Mouse (Mus musculus) midbrain, embryonic 13.5 days (tissue): ENCODE results near the gene Gm45140. TPM values are rescaled to one million over a fixed set of nuclear protein-coding genes. Genes with fewer than 3 reads are reported as not detected.
A peak's percentile ranks its signal among the peaks of the same experiment; 100 is the strongest.

Experiments used
- ATAC-seq: fragments of 200-750 bp; cut with Nextera tagmentation; 2 replicates; pipeline ENCODE4 v1.8.0; 2017; ENCODE audit warnings: mild to moderate bottlenecking, moderate TSS enrichment, moderate library complexity
- H3K27ac ChIP-seq: fragments of 300-500 bp; sonication (generic); 2 replicates; pipeline ENCODE4 v1.5.1; 2015; ENCODE audit warnings: inconsistent platforms, mild to moderate bottlenecking, moderate library complexity
- H3K27me3 ChIP-seq: fragments of 300-500 bp; sonication (generic); 2 replicates; pipeline ENCODE4 v1.6.1; 2015; ENCODE audit warnings: mild to moderate bottlenecking, inconsistent platforms
- H3K36me3 ChIP-seq: fragments of 300-500 bp; sonication (generic); 2 replicates; pipeline ENCODE4 v1.6.1; 2015; ENCODE audit warnings: mild to moderate bottlenecking, inconsistent platforms
- H3K4me1 ChIP-seq: fragments of 300-500 bp; sonication (generic); replicated peaks from 2 replicates; pipeline ENCODE4 v1.6.1; 2015; ENCODE audit warnings: inconsistent platforms
- H3K4me2 ChIP-seq: fragments of 300-500 bp; sonication (generic); replicated peaks from 2 replicates; pipeline ENCODE4 v1.6.1; 2015; ENCODE audit warnings: moderate library complexity, mild to moderate bottlenecking, inconsistent platforms
- H3K4me3 ChIP-seq: fragments of 300-500 bp; sonication (generic); replicated peaks from 2 replicates; pipeline ENCODE4 v1.5.1; 2015; ENCODE audit warnings: mild to moderate bottlenecking, inconsistent platforms
- H3K9ac ChIP-seq: fragments of 300-500 bp; sonication (generic); replicated peaks from 2 replicates; pipeline ENCODE4 v1.6.1; 2015; ENCODE audit warnings: mild to moderate bottlenecking, inconsistent platforms
- H3K9me3 ChIP-seq: fragments of 300-500 bp; sonication (generic); 2 replicates; pipeline ENCODE4 v1.6.1; 2016; ENCODE audit warnings: mild to moderate bottlenecking, inconsistent platforms
- WGBS: fragments of 180-500 bp; shearing (Covaris S2); methylation state at CpG from one replicate; pipeline ENCODE4 v1.1.7; 2015; 5-methylcytosine and 5-hydroxymethylcytosine counted together
- polyA plus RNA-seq: library from polyadenylated mRNA; unstranded; fragments of >200 nt; fragmentation: Nextera tagmentation; extraction: Ambion mirVana; gene quantifications from 2 replicates; pipeline ENCODE4 v1.2.1, GENCODE M21; 2015

Gm45140 gene
- polyA plus RNA-seq, 1 experiment from 2014 or later = 3.2 TPM

DNA sequence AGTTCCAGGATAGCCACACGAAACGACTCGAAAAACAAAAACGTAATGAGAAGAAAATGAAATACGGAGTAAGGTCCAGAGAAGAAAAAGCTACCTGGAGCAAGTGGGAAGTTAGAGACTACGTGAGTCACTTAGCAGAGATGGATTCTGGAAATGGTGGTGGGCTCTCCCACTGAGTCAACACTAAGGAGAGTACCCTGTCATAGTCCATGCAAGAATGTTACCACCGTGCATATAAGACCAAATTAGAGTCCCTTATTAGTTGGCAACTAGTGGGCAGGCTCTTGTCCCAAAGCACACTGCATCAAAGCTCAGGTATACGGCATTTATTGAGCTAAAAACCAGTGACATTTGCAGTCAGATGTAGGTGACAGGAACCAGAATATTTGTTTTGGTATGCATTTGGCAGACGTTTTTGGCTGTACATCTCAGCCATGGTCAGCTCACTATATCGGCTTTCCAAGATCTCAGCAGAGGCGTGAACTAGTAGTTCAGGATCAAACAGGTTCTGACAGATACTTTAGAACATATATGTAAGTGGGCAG is 4.3 kb upstream of the Gm45140 start:
- no peaks in the 10 kb centered on the region for H3K9me3 ChIP-seq
- no peak for ATAC-seq
- 65% methylated on average over 11 of the region's 11 CpGs for WGBS
- H3K4me3 ChIP-seq = peak overlapping the region; percentile 76; the same call in 1 of the 2 replicates
- H3K27me3 ChIP-seq = no peaks in the 10 kb centered on the region
- H3K9ac ChIP-seq = no peak overlapping the region
- H3K4me1 ChIP-seq = peaks cover 16% of the 10 kb centered on the region
- peak overlapping the region; percentile 90; the same call in 1 of the 2 replicates for H3K27ac ChIP-seq
- H3K36me3 ChIP-seq = peaks cover 43% of the 10 kb centered on the region
- H3K4me2 ChIP-seq = no peak overlapping the region

DNA sequence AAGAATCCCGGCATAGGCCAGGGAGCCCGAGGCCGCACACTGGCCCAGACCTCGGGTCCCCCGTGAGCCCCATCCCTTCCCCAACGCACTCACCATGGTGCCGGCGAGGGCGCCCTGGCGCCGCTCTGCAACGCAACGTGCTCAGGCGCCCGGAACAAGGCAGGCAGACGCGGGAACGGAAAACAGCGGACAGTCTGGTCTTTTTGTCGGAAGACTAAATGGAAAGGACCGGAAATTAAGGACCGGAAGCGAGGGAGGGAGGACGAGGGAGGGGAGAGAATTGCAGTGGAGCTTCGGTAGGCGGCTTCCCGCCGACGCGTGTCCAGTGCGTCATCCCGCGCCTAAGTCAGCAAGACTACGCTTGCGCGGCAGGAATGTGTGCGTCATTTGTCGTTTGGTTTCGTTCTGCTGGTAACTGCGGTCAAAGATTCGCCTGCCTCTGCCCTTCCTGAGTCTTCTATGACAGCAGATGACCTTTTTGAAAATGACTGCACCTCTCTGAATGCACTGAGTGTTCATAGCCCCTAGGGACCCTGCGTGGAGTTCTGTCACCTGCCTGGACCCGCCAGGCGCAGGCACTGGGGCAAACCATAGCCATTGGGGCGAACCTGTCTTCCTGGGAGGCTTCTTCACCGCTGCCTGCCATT is 3.1 kb upstream of the Gm45140 start, which contains the start of gene Isy1:
Gene Isy1, minus strand, starts transcription at position 248 of the 647 bp plus-strand sequence.
- WGBS = under 1% methylated on average over 46 of the region's 46 CpGs
- Histone ChIP-seq H3K9me3 (no peaks in the 10 kb centered on the region), H3K36me3 (peaks cover 42% of the 10 kb centered on the region), H3K9ac (peak within 1 kb of the TSS; percentile 83), H3K27ac (peak within 1 kb of the TSS; percentile 91), H3K4me2 (peak within 1 kb of the TSS; percentile 79), H3K4me1 (peaks cover 16% of the 10 kb centered on the region), H3K27me3 (no peaks in the 10 kb centered on the region), H3K4me3 (peak within 1 kb of the TSS; percentile 76)
- ATAC-seq = peak; percentile 98

DNA sequence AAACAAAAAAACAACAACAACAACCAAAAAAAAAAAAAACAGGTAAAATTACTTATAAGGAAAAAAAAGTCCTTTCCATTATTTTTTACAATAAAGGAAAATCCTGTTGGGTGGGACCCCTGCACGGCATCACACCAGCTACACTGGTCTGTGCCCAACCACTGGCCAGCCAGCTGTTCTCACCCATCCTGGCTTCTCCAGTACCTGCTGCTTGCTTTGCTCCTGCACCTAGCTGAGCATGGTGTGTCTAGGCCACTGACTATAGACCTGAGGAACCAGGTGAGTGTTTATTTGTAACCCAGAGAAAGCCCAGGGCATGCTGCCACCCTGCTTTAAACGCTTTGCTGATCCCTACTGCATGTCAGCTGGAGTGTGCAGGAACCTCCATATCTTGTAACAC is 15.2 kb downstream of the Gm45140 start:
- H3K27ac ChIP-seq = no peak overlapping the region
- H3K4me2 ChIP-seq = no peak overlapping the region
- peaks cover 99% of the 10 kb centered on the region for H3K36me3 ChIP-seq
- 97% methylated on average over 2 of the region's 2 CpGs for WGBS
- no peak for ATAC-seq
- H3K9me3 ChIP-seq = no peaks in the 10 kb centered on the region
- H3K4me1 ChIP-seq = no peaks in the 10 kb centered on the region
- no peak overlapping the region for H3K4me3 ChIP-seq
- H3K9ac ChIP-seq = no peak overlapping the region
- H3K27me3 ChIP-seq = no peaks in the 10 kb centered on the region

DNA sequence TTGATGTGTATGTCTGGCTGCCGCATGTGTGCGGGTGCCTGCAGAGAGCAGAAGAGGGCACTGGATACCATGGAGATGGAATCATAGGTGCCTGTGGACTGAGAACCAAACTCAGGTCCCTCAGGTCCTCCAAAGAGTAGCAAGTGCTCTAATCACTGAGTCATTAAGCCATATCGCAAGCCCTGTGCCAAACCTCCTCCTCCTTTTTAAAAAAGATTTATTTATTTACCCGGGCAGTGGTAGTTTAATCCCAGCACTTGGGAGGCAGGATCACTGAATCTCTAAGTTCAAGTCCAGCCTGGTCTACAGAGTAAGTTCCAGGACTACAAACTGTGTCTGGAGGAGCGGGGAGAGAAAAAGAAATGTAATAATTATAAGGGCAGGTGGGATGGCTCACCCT is 21.1 kb downstream of the Gm45140 start:
- peaks cover 60% of the 10 kb centered on the region for H3K36me3 ChIP-seq
- 0 out of 2 replicates have a peak, but pooled peaks cover 4% of the 10 kb centered on the region for H3K27me3 ChIP-seq
- ATAC-seq = no peak
- H3K9ac ChIP-seq = no peak overlapping the region
- no peaks in the 10 kb centered on the region for H3K9me3 ChIP-seq
- peaks cover 19% of the 10 kb centered on the region for H3K4me1 ChIP-seq
- H3K4me3 ChIP-seq = no peak overlapping the region
- H3K4me2 ChIP-seq = no peak overlapping the region
- 96% methylated on average over 5 of the region's 5 CpGs for WGBS
- H3K27ac ChIP-seq = no peak overlapping the region

DNA sequence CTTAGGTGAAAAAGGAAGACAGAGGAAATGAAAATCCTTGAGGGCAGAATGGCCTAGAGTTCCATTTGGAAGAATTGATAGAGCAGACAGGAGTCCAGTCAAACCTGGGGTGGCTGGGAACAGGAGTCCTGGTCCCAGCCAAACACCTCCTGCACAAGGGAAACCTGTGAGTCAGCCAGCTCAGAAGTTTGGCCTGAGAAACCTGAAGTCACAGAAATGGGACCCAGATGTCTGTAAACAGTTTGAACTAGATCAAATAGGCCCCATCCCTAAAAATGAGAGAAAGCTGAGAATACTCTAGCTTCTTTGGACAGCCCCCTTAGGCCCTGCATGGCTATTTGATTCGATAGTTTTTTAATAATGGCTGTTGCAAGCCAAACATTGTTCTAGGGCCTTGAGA is 22.9 kb downstream of the Gm45140 start:
- peaks cover 42% of the 10 kb centered on the region for H3K36me3 ChIP-seq
- peak overlapping the region; percentile 94; the same call in 1 of the 2 replicates for H3K4me2 ChIP-seq
- H3K4me1 ChIP-seq = peaks cover 19% of the 10 kb centered on the region
- H3K9ac ChIP-seq = no peak overlapping the region
- H3K9me3 ChIP-seq = no peaks in the 10 kb centered on the region
- H3K27me3 ChIP-seq = 0 out of 2 replicates have a peak, but pooled peaks cover 4% of the 10 kb centered on the region
- peak overlapping the region; percentile 68; the same call in 1 of the 2 replicates for H3K4me3 ChIP-seq
- WGBS = 86% methylated on average over 1 of the region's 1 CpGs
- no peak for ATAC-seq
- no peak overlapping the region for H3K27ac ChIP-seq

DNA sequence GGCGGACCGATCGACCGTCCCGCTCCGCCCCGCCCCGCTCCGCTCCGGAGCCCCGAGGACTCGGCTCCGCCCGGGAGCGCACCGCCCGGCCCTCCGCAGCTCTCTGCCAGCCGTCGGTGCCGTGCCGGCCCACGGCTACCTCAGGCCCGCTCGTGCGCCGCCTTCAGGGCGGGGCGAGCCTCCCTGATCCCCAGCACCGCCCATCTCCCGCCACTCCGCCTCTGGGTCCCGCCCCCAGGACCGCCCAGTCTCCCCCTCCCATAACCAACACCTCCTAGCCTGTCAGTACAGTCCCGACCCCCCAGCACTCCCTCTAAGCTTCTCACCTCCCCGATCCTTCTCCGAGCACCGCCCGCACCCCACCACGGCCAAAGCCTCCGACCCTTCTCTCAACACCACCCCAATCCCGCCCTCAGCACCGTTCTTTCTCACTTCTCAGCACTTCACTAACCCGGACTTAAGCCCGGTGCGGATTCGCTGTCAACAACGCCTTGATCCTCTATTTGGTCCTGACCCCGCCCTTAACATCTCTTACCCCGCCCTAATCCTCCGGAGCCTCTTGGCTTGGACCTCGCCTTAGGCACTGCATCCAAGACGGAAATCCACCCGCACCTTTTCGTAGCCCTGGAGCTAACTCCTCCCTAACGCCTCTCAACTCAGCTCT is 23.8 kb downstream of the Gm45140 start, which contains the start of gene Rab43:
Gene Rab43, minus strand, starts transcription at position 490 of the 664 bp plus-strand sequence.
- H3K9ac ChIP-seq = peak within 1 kb of the TSS; percentile 82
- H3K27ac ChIP-seq = peak within 1 kb of the TSS; percentile 65
- under 1% methylated on average over 52 of the region's 56 CpGs for WGBS
- peaks cover 33% of the 10 kb centered on the region for H3K36me3 ChIP-seq
- H3K4me1 ChIP-seq = peaks cover 21% of the 10 kb centered on the region
- ATAC-seq = peak; percentile 98
- H3K4me2 ChIP-seq = peak within 1 kb of the TSS; percentile 94
- 0 out of 2 replicates have a peak, but pooled peaks cover 4% of the 10 kb centered on the region for H3K27me3 ChIP-seq
- H3K4me3 ChIP-seq = peak within 1 kb of the TSS; percentile 68
- H3K9me3 ChIP-seq = no peaks in the 10 kb centered on the region

DNA sequence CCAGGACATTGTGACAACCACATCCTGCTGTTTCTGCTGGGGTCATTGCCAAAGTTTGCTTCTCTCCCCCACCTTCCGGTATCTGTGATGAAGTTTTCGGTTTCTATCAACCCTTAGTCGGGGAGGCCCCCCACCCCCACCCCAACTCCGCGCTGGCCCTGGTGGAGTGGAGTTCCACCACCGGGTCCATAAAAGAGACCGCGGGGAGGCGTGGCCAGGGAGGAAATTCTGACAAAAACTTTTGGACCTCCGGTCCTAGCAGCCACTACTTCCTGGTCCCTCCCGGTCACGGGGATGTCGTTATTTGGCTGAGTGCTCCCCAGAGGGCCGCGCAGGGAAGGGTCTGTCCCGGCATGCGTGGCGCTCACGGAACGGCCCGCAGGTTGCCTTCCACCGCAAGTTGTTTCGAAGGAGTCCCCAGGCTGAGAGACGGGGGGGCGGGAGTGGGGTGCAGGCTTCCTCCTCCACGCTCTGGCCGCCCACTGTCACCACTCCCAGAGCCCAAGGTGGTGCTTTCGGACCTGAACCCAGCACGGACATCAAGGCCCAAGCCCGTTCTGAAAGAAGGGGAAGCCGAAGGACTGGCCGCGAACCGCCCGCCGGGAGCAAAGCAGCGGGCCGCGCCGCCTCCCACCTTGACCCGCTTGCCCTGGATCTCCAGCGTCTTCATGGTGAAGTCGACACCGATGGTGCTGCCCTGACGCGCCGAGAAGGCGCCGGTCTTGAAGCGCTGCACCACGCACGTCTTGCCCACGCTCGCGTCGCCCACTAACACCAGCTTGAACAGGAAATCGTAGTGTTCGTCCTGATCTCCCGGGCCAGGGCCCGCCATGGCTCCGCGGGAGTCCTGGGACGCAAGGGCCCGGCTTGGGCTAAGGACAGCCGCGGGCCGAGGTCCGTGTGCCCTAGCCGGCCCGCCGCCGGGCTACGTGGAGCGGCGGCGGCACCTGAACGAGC is 24.6 kb downstream of the Gm45140 start:
- 1% methylated on average over 77 of the region's 77 CpGs for WGBS
- Histone ChIP-seq H3K4me2 (peak overlapping the region; percentile 94), H3K4me1 (peaks cover 21% of the 10 kb centered on the region), H3K27me3 (0 out of 2 replicates have a peak, but pooled peaks cover 4% of the 10 kb centered on the region), H3K27ac (peak overlapping the region; percentile 65), H3K9me3 (no peaks in the 10 kb centered on the region), H3K9ac (peak overlapping the region; percentile 82), H3K36me3 (peaks cover 26% of the 10 kb centered on the region), H3K4me3 (peak overlapping the region; percentile 68)
- ATAC-seq = peak; percentile 25

DNA sequence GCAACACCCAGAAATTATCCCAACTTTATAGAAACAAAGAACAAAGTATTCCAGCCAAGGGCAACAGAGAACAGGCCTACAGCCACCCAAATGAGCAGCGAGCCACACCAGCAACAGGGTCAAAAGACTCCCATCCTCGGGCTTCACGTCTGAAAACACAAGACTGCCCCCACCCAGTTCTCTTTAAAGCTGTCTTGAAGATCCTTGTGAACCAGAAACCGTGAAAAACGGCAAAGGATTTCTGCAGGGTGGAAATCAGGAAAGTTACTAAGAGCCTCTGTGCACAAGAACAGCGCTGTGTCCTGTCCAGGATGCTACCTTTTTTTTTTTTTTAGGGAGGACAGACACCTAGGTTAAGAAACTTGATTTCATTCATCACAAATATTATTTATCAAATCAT is 25.3 kb downstream of the Gm45140 start:
- H3K9me3 ChIP-seq = no peaks in the 10 kb centered on the region
- 41% methylated on average over 6 of the region's 6 CpGs for WGBS
- H3K36me3 ChIP-seq = peaks cover 20% of the 10 kb centered on the region
- H3K27ac ChIP-seq = no peak overlapping the region
- H3K9ac ChIP-seq = 0 out of 2 replicates have a peak overlapping the region, but pooled peaks have one; percentile 82
- H3K4me2 ChIP-seq = peak overlapping the region; percentile 94
- H3K4me1 ChIP-seq = peaks cover 21% of the 10 kb centered on the region
- peak overlapping the region; percentile 68 for H3K4me3 ChIP-seq
- 0 out of 2 replicates have a peak, but pooled peaks cover 4% of the 10 kb centered on the region for H3K27me3 ChIP-seq
- ATAC-seq = no peak

DNA sequence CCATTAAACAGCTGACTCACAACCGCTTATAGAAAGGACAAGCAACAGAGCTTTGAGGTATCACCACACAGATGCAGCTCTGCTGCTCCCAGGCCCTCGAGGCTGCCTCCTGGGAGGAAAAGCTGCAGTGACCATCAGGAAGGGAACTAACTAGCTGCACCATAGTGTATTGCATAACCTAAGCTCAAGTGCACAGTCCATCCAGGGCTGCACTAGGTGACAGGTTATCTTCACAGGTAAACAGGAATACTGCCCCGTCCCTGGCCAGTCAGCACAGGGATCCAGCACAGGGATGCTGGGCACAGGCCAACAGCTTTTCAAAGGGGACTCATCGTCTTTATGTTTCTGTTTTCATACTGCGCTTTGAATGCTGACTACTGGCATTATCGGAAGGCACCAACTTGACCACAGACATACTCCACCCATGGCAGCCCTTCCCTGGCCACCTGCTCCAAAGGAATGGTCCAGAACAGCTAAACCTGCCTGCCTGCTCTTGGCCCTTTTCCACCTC is 25.9 kb downstream of the Gm45140 start:
- peak overlapping the region; percentile 94 for H3K4me2 ChIP-seq
- no peak for ATAC-seq
- H3K9me3 ChIP-seq = no peaks in the 10 kb centered on the region
- no peak overlapping the region for H3K4me3 ChIP-seq
- no peak overlapping the region for H3K27ac ChIP-seq
- 91% methylated on average over 6 of the region's 6 CpGs for WGBS
- 0 out of 2 replicates have a peak, but pooled peaks cover 4% of the 10 kb centered on the region for H3K27me3 ChIP-seq
- peaks cover 21% of the 10 kb centered on the region for H3K4me1 ChIP-seq
- peaks cover 14% of the 10 kb centered on the region for H3K36me3 ChIP-seq
- H3K9ac ChIP-seq = no peak overlapping the region

DNA sequence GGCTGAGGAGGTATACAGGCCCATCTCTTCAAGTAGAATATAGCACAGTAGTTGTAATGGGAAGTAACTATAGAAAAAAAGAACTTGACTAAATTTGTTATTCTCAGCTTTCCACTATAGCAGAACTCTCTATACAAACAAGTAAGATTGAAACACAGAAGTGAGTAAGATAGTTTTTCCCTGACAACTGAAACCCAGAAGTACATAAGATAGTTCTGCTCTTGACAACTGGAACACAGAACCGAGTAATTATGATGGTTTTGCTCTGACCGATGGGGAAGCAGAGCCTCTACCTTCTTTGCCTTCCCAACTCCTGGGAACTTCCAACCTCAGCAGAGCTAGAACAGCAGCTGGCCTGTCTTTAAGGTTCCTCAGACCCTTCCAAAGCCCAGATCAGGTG is 26.5 kb downstream of the Gm45140 start:
- no peak for ATAC-seq
- peaks cover 21% of the 10 kb centered on the region for H3K4me1 ChIP-seq
- no peak overlapping the region for H3K4me2 ChIP-seq
- no peak overlapping the region for H3K4me3 ChIP-seq
- H3K9ac ChIP-seq = no peak overlapping the region
- peaks cover 9% of the 10 kb centered on the region; the same call in 1 of the 2 replicates for H3K36me3 ChIP-seq
- H3K27me3 ChIP-seq = 0 out of 2 replicates have a peak, but pooled peaks cover 4% of the 10 kb centered on the region
- no peaks in the 10 kb centered on the region for H3K9me3 ChIP-seq
- H3K27ac ChIP-seq = no peak overlapping the region
- WGBS = 86% methylated on average over 2 of the region's 2 CpGs

DNA sequence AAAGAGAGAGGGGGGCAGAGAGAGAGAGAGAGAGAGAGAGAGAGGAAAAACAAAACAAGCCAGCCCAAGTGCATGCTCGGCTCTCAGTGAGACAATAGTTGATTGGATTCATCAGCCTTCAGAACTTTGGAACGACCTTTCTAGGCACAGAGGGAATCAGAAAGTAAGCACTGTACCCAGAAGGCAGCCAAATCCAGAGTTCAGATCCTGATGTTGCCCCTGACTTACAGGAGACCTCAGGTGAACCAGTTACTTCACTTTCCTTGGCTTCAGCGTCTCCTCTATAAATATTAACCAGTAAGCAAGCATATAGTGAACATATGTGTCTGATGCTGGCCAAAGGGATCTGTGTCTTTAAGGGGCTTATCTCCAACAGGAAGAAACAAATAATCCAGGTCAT is 27.1 kb downstream of the Gm45140 start:
- 77% methylated on average over 3 of the region's 3 CpGs for whole genome bisulfite sequencing
- ATAC-seq = no peak
- peaks cover 4% of the 10 kb centered on the region; the same call in 1 of the 2 replicates for H3K36me3 ChIP-seq
- no peak overlapping the region for H3K4me2 ChIP-seq
- H3K9me3 ChIP-seq = no peaks in the 10 kb centered on the region
- H3K27me3 ChIP-seq = 0 out of 2 replicates have a peak, but pooled peaks cover under 1% of the 10 kb centered on the region
- no peak overlapping the region for H3K9ac ChIP-seq
- peaks cover 21% of the 10 kb centered on the region for H3K4me1 ChIP-seq
- H3K4me3 ChIP-seq = no peak overlapping the region
- H3K27ac ChIP-seq = no peak overlapping the region
